Mouse (Mus musculus): ENCODE measurements around the gene Klc2.

Klc2 gene

DNA sequence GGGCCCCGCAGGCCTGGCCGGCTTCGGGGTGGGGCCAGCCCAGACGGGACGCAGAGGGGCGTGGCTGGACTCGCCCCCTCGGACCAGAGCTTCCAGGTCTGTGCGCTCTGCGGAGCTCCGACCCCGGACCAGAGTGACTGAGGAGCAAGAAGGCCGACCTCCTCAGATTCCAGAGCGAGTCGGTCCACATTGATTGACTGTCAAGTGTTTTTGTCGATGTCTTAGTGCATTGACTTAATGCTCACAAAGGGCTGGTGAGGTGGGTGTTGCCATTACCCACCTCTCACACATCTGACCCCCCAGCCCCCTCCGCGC lies at the start of gene Klc2:
Gene Klc2, minus strand, starts transcription at position 177 of the 315 bp plus-strand sequence.
- in situ Hi-C loops (cut with MboI; ENCODE audit: low pct_unique_long_range_greater_than_20kb in 1 of 2, low sequenced_read_pairs in 2 of 2, unreplicated experiment in 1 of 2), result no loop called here

GRCm38 (mm10) chr19:5167477-5167876 lies 49.1 kb upstream of the Klc2 start:
- in situ Hi-C loops (cut with MboI; ENCODE audit: low pct_unique_long_range_greater_than_20kb in 1 of 2, low sequenced_read_pairs in 2 of 2, unreplicated experiment in 1 of 2), result no loop called here

GRCm38 (mm10) chr19:5164380-5164779 lies 46.0 kb upstream of the Klc2 start:
- in situ Hi-C loops (cut with MboI; ENCODE audit: low pct_unique_long_range_greater_than_20kb in 1 of 2, low sequenced_read_pairs in 2 of 2, unreplicated experiment in 1 of 2), result no loop called here

- in situ Hi-C loops (cut with MboI; ENCODE audit: low pct_unique_long_range_greater_than_20kb in 1 of 2, low sequenced_read_pairs in 2 of 2, unreplicated experiment in 1 of 2), result no loop called here
Measured at GRCm38 (mm10) chr19:5161913-5162312, 43.6 kb upstream of the Klc2 start.

DNA sequence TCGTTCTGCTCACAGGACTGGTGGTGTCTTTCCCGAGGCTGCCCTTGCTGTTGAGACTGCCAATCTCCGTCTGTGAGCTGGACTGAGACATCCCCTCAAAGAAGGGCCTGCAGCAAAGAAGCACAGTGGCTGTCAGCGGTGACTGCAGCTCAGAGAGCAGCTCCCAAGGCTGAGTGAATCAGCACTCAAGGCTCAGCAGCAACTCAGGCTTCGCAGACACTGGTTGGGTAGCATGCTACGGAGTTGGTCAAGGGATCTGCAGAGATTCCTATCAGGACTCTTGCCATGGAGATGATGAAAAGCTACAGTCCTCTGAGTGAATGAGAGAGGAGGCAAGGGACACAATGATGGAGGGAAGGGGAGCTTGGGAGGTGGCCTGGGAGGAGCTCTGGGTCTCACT lies 33.9 kb upstream of the Klc2 start:
- in situ Hi-C loops (cut with MboI; ENCODE audit: low pct_unique_long_range_greater_than_20kb in 1 of 2, low sequenced_read_pairs in 2 of 2, unreplicated experiment in 1 of 2), result no loop called here

- in situ Hi-C loops (cut with MboI; ENCODE audit: low pct_unique_long_range_greater_than_20kb in 1 of 2, low sequenced_read_pairs in 2 of 2, unreplicated experiment in 1 of 2), result no loop called here
Measured at GRCm38 (mm10) chr19:5151741-5152140, 33.4 kb upstream of the Klc2 start.

DNA sequence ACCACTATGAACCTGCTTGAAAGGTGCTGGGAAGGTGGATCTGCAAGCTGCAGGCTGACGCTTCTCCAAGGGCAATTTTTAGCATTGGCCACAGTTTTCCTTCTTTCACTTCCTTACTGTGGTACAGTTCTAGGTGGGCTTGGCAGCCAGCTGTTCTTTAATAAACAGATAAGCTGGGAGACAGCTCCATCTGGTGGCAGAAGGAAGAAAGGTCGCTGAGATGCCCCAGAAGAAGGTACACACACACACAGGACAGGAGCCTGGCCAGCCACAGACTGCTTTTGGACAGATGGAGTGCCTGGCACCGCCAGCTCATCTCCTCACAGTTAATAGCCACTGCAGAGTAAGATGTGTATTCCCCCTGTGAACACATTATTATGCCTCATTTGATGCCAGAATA lies 33.0 kb upstream of the Klc2 start:
- in situ Hi-C loops (cut with MboI; ENCODE audit: low pct_unique_long_range_greater_than_20kb in 1 of 2, low sequenced_read_pairs in 2 of 2, unreplicated experiment in 1 of 2), result no loop called here

DNA sequence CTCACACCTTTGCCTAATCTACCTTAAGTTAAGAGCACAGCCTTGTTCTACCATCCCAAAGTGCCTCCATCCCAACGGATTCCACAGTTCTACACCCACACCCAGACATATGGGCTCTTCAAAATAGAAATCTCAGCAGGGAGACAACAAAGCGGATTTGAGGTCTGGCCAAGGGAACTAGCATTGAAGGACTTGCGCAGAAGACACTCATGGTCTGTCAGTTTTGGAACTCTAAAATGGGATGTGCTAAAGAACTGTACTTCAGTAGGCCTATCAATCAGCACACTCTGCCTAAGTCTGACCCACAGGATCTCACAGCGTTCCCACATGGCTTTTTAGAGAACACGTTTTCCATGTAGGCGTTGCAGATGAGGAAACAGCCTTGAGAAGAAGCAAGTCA lies 32.0 kb upstream of the Klc2 start:
- in situ Hi-C loops (cut with MboI; ENCODE audit: low pct_unique_long_range_greater_than_20kb in 1 of 2, low sequenced_read_pairs in 2 of 2, unreplicated experiment in 1 of 2), result no loop called here

DNA sequence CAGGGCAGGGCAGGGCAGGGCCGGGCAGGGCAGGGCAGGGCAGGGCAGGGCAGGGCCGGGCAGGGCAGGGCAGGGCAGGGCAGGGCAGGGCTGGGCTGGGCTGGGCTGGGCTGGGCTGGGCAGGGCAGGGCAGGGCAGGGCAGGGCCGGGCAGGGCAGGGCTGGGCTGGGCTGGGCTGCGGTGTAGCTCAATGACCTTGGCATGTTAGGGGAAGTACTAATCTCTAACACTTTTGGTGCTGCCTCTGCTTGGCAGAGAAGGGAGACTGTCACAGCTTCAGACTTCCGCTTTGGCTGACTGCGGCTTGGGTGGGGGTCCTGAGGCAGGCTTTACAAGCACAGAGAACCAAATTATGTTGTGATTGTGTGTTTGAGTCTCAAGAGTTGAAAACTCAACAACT lies 30.7 kb upstream of the Klc2 start:
- in situ Hi-C loops (cut with MboI; ENCODE audit: low pct_unique_long_range_greater_than_20kb in 1 of 2, low sequenced_read_pairs in 2 of 2, unreplicated experiment in 1 of 2), result loop anchor here in 1 of 2 experiments (10.0 kb wide), 1 partner anchor 54 kb away; the partner anchor contains the start of gene Cnih2

- in situ Hi-C loops (cut with MboI; ENCODE audit: low pct_unique_long_range_greater_than_20kb in 1 of 2, low sequenced_read_pairs in 2 of 2, unreplicated experiment in 1 of 2), result loop anchor here (5.0 to 10.0 kb wide), 2 partner anchors 45 to 52 kb away; partner anchors contain the start of genes Cnih2 (in 1 of the 2), Tmem151a (in 1 of the 2) and Yif1a (in 1 of the 2)
Measured at GRCm38 (mm10) chr19:5139640-5140039, 21.3 kb upstream of the Klc2 start.

DNA sequence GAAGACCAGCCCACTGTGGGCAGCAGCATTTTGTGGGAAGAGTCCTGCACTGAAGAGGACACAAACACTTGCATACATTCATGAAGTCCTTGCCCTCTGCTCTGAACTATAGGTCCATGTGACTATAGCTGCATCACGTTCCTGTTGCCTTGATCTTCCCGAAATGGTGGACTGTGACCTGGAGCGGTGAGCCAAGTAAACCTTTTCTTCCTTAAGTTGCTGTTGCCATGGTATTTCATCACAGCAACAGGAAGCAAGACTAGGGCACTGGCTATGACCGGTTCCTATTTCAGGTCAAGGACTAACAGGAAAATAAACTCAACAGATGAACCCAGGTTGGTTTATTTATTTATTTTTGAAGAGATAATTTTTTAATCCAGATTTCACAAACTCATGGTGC lies 12.9 kb upstream of the Klc2 start:
- in situ Hi-C loops (cut with MboI; ENCODE audit: low pct_unique_long_range_greater_than_20kb in 1 of 2, low sequenced_read_pairs in 2 of 2, unreplicated experiment in 1 of 2), result no loop called here

- in situ Hi-C loops (cut with MboI; ENCODE audit: low pct_unique_long_range_greater_than_20kb in 1 of 2, low sequenced_read_pairs in 2 of 2, unreplicated experiment in 1 of 2), result no loop called here
Measured at GRCm38 (mm10) chr19:5129770-5130169, 11.4 kb upstream of the Klc2 start.

DNA sequence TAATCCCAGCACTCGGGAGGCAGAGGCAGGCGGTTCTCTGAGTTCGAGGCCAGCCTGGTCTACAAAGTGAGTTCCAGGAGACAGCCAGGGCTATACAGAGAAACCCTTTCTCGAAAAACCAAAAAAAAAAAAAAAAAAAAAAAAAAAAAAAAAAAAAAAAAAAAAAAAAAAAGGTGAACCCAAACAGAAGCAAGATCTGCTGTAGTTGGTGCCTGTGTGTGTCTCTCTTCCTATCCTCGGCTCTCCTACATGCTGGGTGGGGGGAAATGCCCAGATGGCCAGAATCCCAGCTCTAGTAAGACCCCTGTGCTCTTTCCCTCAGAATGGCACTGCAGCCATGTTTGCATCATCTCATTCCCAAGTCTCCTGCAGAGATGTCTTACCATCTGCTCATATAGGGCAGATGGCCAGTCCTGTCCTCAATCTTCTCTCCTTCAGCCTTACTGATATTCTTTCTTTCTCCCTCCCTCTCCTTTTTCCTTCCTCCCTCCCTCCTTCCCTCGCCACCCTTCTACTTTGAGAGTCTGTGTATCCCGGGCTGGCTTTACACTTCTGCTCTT lies 5.8 kb upstream of the Klc2 start:
- in situ Hi-C loops (cut with MboI; ENCODE audit: low pct_unique_long_range_greater_than_20kb in 1 of 2, low sequenced_read_pairs in 2 of 2, unreplicated experiment in 1 of 2), result no loop called here

DNA sequence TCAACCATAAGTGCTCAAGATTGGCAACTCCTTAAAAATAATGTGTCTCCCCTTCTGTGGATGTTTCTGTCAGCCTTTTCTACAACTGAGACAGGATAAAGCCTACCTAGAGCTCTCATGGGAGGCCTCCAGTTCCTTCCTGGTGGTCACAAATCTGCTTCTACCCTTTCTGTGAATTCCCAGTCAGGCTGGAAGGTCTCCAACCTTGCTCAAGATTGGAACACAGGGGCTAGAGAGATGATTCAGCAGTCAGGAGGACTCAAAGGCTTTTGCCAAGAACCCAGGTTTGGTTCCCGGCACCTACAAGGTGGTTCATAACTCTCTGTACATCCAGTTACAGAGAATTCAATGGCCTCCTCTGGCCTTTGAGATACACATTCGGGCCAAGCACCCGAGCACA lies 4.9 kb upstream of the Klc2 start:
- in situ Hi-C loops (cut with MboI; ENCODE audit: low pct_unique_long_range_greater_than_20kb in 1 of 2, low sequenced_read_pairs in 2 of 2, unreplicated experiment in 1 of 2), result no loop called here

- in situ Hi-C loops (cut with MboI; ENCODE audit: low pct_unique_long_range_greater_than_20kb in 1 of 2, low sequenced_read_pairs in 2 of 2, unreplicated experiment in 1 of 2), result no loop called here
Measured at GRCm38 (mm10) chr19:5122492-5122891, 4.1 kb upstream of the Klc2 start.

GRCm38 (mm10) chr19:5117494-5118383 lies 621 bp downstream of the Klc2 start:
- in situ Hi-C loops (cut with MboI; ENCODE audit: low pct_unique_long_range_greater_than_20kb in 1 of 2, low sequenced_read_pairs in 2 of 2, unreplicated experiment in 1 of 2), result no loop called here

- in situ Hi-C loops (cut with MboI; ENCODE audit: low pct_unique_long_range_greater_than_20kb in 1 of 2, low sequenced_read_pairs in 2 of 2, unreplicated experiment in 1 of 2), result no loop called here
Measured at GRCm38 (mm10) chr19:5113783-5114182, 4.6 kb downstream of the Klc2 start.

- in situ Hi-C loops (cut with MboI; ENCODE audit: low pct_unique_long_range_greater_than_20kb in 1 of 2, low sequenced_read_pairs in 2 of 2, unreplicated experiment in 1 of 2), result no loop called here
Measured at GRCm38 (mm10) chr19:5109659-5110453, 8.5 kb downstream of the Klc2 start.

- in situ Hi-C loops (cut with MboI; ENCODE audit: low pct_unique_long_range_greater_than_20kb in 1 of 2, low sequenced_read_pairs in 2 of 2, unreplicated experiment in 1 of 2), result no loop called here
Measured at GRCm38 (mm10) chr19:5108702-5109101, 9.7 kb downstream of the Klc2 start.

Measured in mouse embryonic stem cell (cell line).